Mouse (Mus musculus) liver, embryonic 14.5 days (tissue): Measurements from ENCODE around the gene Homer2. TPM values are rescaled to one million over a fixed set of nuclear protein-coding genes. Genes with fewer than 3 reads are reported as not detected.
A peak's percentile ranks its signal among the peaks of the same experiment; 100 is the strongest.

Experiments used
- ATAC-seq: fragments of 200-750 bp; cut with Nextera tagmentation; 2 replicates; pipeline ENCODE4 v1.8.0; 2017; ENCODE audit warnings: moderate number of reproducible peaks, mild to moderate bottlenecking, moderate library complexity; ENCODE audit not compliant: insufficient read depth
- DNase-seq, 3 experiments: peaks; one replicate each; pipeline ENCODE4 v3.0.0-alpha.2; 2012 to 2013; ENCODE audit warnings: low read depth in 3 of 3, low spot score in 3 of 3
- H3K27ac ChIP-seq: fragments of 300-500 bp; sonication (generic); 2 replicates; pipeline ENCODE4 v1.5.1; 2014; ENCODE audit warnings: moderate library complexity, mild to moderate bottlenecking, control low read depth, inconsistent platforms
- H3K27me3 ChIP-seq: fragments of 300-500 bp; sonication (generic); 2 replicates; pipeline ENCODE4 v1.6.1; 2014; ENCODE audit warnings: mild to moderate bottlenecking, low read length, moderate library complexity; ENCODE audit not compliant: control insufficient read depth, insufficient read depth
- H3K36me3 ChIP-seq: fragments of 300-500 bp; sonication (generic); replicated peaks from 2 replicates; pipeline ENCODE4 v1.6.1; 2014; ENCODE audit warnings: low read depth; ENCODE audit not compliant: control insufficient read depth, insufficient read depth
- H3K4me1 ChIP-seq, 2 experiments: fragments of 200-500 bp in 1 of 2; fragments of 300-500 bp in 1 of 2; sonication (generic) in 1 of 2; replicated peaks; 2 replicates each; pipeline ENCODE4 v1.6.1; 2012 to 2014; ENCODE audit warnings: antibody characterized with exemption in 1 of 2, inconsistent platforms in 1 of 2, low read length in 1 of 2; ENCODE audit not compliant: control insufficient read depth in 2 of 2, insufficient read depth in 2 of 2
- H3K4me2 ChIP-seq: fragments of 300-500 bp; sonication (generic); 2 replicates; pipeline ENCODE4 v1.6.1; 2014; ENCODE audit warnings: low read depth, mild to moderate bottlenecking, control low read depth, moderate library complexity
- H3K4me3 ChIP-seq, 2 experiments: fragments of 200-500 bp in 1 of 2; fragments of 300-500 bp in 1 of 2; sonication (generic) in 1 of 2; 2 replicates each; pipeline ENCODE4 v1.5.1; 2012 to 2014; ENCODE audit warnings: low read depth in 2 of 2, low read length in 2 of 2, mild to moderate bottlenecking in 2 of 2, control low read depth in 1 of 2, inconsistent platforms in 1 of 2, moderate library complexity in 1 of 2; ENCODE audit not compliant: insufficient read depth in 1 of 2
- H3K9ac ChIP-seq: fragments of 300-500 bp; sonication (generic); replicated peaks from 2 replicates; pipeline ENCODE4 v1.6.1; 2014; ENCODE audit warnings: mild to moderate bottlenecking, control low read depth, moderate library complexity
- H3K9me3 ChIP-seq: fragments of 300-500 bp; sonication (generic); 2 replicates; pipeline ENCODE4 v1.6.1; 2016; ENCODE audit warnings: low read length, mixed read lengths; ENCODE audit not compliant: control insufficient read depth
- CTCF ChIP-seq: IDR thresholded peaks from 2 replicates; pipeline ENCODE4 v1.5.1; 2016; ENCODE audit warnings: antibody characterized with exemption, low read depth, control low read depth
- EP300 ChIP-seq: IDR thresholded peaks from 2 replicates; pipeline ENCODE4 v1.6.1; 2016; ENCODE audit warnings: antibody characterized with exemption, low read depth
- WGBS: fragments of 180-500 bp; shearing (Covaris S2); extraction: QIAGEN DNeasy Blood & Tissue Kit; methylation state at CpG from one replicate; pipeline ENCODE4 v1.1.7; 2014; ENCODE audit not compliant: insufficient replicate concordance; 5-methylcytosine and 5-hydroxymethylcytosine counted together
- polyA plus RNA-seq, 2 experiments: library from polyadenylated mRNA; depleted of rRNA in 1 of 2; stranded (reverse) in 1 of 2; unstranded in 1 of 2; fragments of >200 nt; fragmentation: Nextera tagmentation in 1 of 2; extraction: Ambion mirVana in 1 of 2; gene quantifications; 2 replicates each; pipeline versions ENCODE4 v1.2.1 to v1.2.3; 2012 to 2014

Gene Homer2
- polyA plus RNA-seq, 2 experiments, result 2.6 to 2.8 TPM

DNA sequence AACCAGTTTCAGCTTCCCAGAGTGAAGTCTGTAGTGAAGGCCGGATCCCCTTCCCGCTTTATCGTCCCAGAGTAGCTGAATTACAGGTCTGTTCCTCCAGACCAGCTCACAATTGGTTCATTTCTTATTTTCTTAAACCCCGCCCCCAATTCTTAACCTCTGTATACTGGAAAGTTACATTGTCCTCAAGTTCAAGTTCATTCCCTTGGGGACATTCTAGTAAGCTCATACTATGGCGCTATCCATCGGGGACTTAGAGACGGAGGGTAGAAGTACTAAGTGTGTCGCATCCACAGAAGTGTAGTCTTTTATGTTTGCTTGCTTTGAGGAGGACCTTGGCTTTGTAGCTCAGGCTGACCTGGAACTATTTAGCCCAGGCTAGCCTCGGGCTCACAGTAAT lies 133.5 kb downstream of the Homer2 start:
- Histone ChIP-seq H3K9ac (no peak overlapping the region), H3K9me3 (no peaks in the 10 kb centered on the region), H3K27me3 (no peaks in the 10 kb centered on the region), H3K4me3 (peak overlapping the region in 1 of 2 experiments; percentile 5; a peak in 1 of 4 replicates), H3K36me3 (peaks cover 18% of the 10 kb centered on the region), H3K4me1 (peaks cover 13 to 20% of the 10 kb centered on the region in 2 experiments), H3K4me2 (peak overlapping the region; percentile 89), H3K27ac (peak overlapping the region; percentile 85)
- ATAC-seq, result no peak
- DNase-seq, result no peak
- TF ChIP-seq CTCF, result no peak
- 84% methylated on average over 9 of the region's 9 CpGs for WGBS

DNA sequence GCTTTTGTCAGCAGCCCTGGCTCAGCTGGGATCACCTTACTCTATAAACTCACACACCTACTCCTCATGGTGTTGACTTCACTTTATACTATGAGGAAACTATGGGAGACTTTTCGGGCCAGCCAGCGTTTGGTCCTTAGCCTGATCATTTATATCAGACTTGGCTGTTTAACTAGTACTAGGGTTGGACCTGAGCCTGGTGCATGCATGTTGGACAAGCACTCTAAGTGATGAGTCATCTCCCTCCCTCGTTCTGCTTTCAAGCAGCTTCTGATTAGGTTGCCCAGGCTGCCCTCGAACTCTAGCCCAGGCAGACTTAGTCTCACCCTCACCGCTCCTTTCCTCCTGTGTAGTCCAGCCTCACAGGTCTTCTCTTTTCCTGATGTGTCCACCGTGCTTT lies 133.9 kb downstream of the Homer2 start:
- Histone ChIP-seq H3K36me3 (peaks cover 16% of the 10 kb centered on the region), H3K27ac (peak overlapping the region; percentile 85), H3K27me3 (no peaks in the 10 kb centered on the region), H3K4me2 (peak overlapping the region; percentile 89), H3K9ac (peak overlapping the region; percentile 65), H3K4me3 (peak overlapping the region; percentile 5 to 67), H3K9me3 (no peaks in the 10 kb centered on the region), H3K4me1 (peaks cover 13 to 16% of the 10 kb centered on the region in 2 experiments)
- TF ChIP-seq CTCF (no peak), EP300 (no peak)
- 52% methylated on average over 6 of the region's 6 CpGs for WGBS
- DNase-seq (peak; percentile 58 to 63 (median 59)), ATAC-seq (no peak)

GRCm38 (mm10) chr7:81572610-81573268 lies 134.6 kb downstream of the Homer2 start:
- Histone ChIP-seq H3K36me3 (peaks cover 9% of the 10 kb centered on the region), H3K4me2 (peak overlapping the region; percentile 89), H3K9ac (peak overlapping the region; percentile 65), H3K9me3 (no peaks in the 10 kb centered on the region), H3K27me3 (no peaks in the 10 kb centered on the region), H3K4me3 (peak overlapping the region; percentile 67 to 80), H3K27ac (peak overlapping the region; percentile 85), H3K4me1 (peaks cover 13 to 14% of the 10 kb centered on the region in 2 experiments)
- TF ChIP-seq CTCF, result no peak
- no peak for TF ChIP-seq EP300
- DNase-seq (peak in 1 of 3 experiments; percentile 14), ATAC-seq (no peak)
- WGBS, result 38% methylated on average over 6 of the region's 6 CpGs

DNA sequence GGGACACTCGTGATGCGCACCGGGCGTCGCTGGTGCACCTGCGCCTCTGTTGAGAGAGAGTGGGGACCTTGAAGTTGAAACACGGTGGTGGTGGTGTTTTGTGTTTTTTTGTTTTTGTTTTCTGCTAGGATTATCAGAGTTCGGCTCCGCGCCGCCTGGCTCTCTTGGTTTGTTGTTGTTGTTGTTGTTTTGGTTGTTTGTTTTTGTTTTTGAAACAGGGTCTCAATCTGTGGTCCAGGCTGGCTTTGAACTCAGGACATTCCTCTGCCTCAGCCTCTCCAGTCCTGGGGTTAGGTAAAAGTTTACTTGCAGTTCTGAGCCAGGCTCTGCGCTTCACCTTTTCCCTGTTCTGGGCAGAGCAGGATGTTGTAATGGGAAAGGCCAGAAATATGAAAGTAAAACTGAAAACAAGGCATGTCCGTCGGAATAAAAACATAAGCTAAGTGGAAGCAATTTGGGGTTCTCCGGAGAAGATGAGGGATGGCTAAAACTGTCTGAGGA lies 135.3 kb downstream of the Homer2 start:
- H3K4me2 ChIP-seq, result peak overlapping the region; percentile 89
- H3K36me3 ChIP-seq, result peaks cover 9% of the 10 kb centered on the region
- WGBS, result 10% methylated on average over 15 of the region's 15 CpGs
- peak overlapping the region; percentile 65 for H3K9ac ChIP-seq
- peak overlapping the region; percentile 85 for H3K27ac ChIP-seq
- DNase-seq (peak in 1 of 3 experiments; percentile 19), ATAC-seq (no peak)
- H3K4me1 ChIP-seq, result peaks cover 13 to 14% of the 10 kb centered on the region in 2 experiments
- TF ChIP-seq EP300 (no peak), CTCF (no peak)
- peak overlapping the region; percentile 67 to 80 for H3K4me3 ChIP-seq
- no peaks in the 10 kb centered on the region for H3K9me3 ChIP-seq
- H3K27me3 ChIP-seq, result no peaks in the 10 kb centered on the region

- Histone ChIP-seq H3K27me3 (no peaks in the 10 kb centered on the region), H3K4me2 (peak within 1 kb of the TSS; percentile 89), H3K36me3 (peaks cover 9% of the 10 kb centered on the region), H3K9me3 (no peaks in the 10 kb centered on the region), H3K4me1 (peaks cover 13 to 14% of the 10 kb centered on the region in 2 experiments), H3K27ac (peak within 1 kb of the TSS; percentile 85), H3K4me3 (peak within 1 kb of the TSS; percentile 67 to 80), H3K9ac (peak within 1 kb of the TSS; percentile 65)
- under 1% methylated on average over 79 of the region's 96 CpGs for WGBS
- ATAC-seq (peak; percentile 97), DNase-seq (peak; percentile 93 to 95 (median 93))
- TF ChIP-seq EP300 (no peak), CTCF (peak; percentile 48)
Observed at GRCm38 (mm10) chr7:81571108-81571940, 136.0 kb downstream of the Homer2 start, which contains the start of gene Whamm. Gene Whamm, plus strand, starts transcription at chr7:81571266.
